Mouse (Mus musculus) kidney, embryonic 14.5 days (tissue): ENCODE results near the gene Dnajc5. TPM values are rescaled to one million over a fixed set of nuclear protein-coding genes. Genes with fewer than 3 reads are reported as not detected.

Experiments used
- ATAC-seq: fragments of 200-750 bp; cut with Nextera tagmentation; 2 replicates; pipeline ENCODE4 v1.8.0; 2017; ENCODE audit warnings: moderate number of reproducible peaks, mild to moderate bottlenecking, moderate TSS enrichment, moderate library complexity; ENCODE audit not compliant: low FRiP score, low TSS enrichment
- H3K27ac ChIP-seq: fragments of 300-500 bp; sonication (generic); 2 replicates; pipeline ENCODE4 v1.5.1; 2014; ENCODE audit warnings: low read depth, mild to moderate bottlenecking, low read length, moderate library complexity, mixed read lengths
- H3K27me3 ChIP-seq: fragments of 300-500 bp; sonication (generic); 2 replicates; pipeline ENCODE4 v1.6.1; 2014; ENCODE audit warnings: mild to moderate bottlenecking, low read length; ENCODE audit not compliant: control insufficient read depth, insufficient read depth
- H3K36me3 ChIP-seq: fragments of 300-500 bp; sonication (generic); 2 replicates; pipeline ENCODE4 v1.6.1; 2014; ENCODE audit warnings: low read length, mixed read lengths; ENCODE audit not compliant: control insufficient read depth, insufficient read depth
- H3K4me1 ChIP-seq: fragments of 300-500 bp; sonication (generic); 2 replicates; pipeline ENCODE4 v1.6.1; 2014; ENCODE audit warnings: low read length, mixed read lengths; ENCODE audit not compliant: control insufficient read depth, insufficient read depth
- H3K4me2 ChIP-seq: fragments of 300-500 bp; sonication (generic); replicated peaks from 2 replicates; pipeline ENCODE4 v1.6.1; 2014; ENCODE audit warnings: low read depth, mild to moderate bottlenecking, low read length
- H3K4me3 ChIP-seq: fragments of 300-500 bp; sonication (generic); 2 replicates; pipeline ENCODE4 v1.5.1; 2014; ENCODE audit warnings: mild to moderate bottlenecking, low read length
- H3K9ac ChIP-seq: fragments of 300-500 bp; sonication (generic); 2 replicates; pipeline ENCODE4 v1.6.1; 2014; ENCODE audit warnings: low read depth, mild to moderate bottlenecking, low read length, moderate library complexity
- H3K9me3 ChIP-seq: fragments of 300-500 bp; sonication (generic); 2 replicates; pipeline ENCODE4 v1.6.1; 2016; ENCODE audit warnings: low read length; ENCODE audit not compliant: control insufficient read depth
- WGBS: fragments of 180-500 bp; shearing (Covaris S2); extraction: QIAGEN DNeasy Blood & Tissue Kit; methylation state at CpG from one replicate; pipeline ENCODE4 v1.1.7; 2014; 5-methylcytosine and 5-hydroxymethylcytosine counted together
- polyA plus RNA-seq: library from polyadenylated mRNA; unstranded; fragments of >200 nt; fragmentation: Nextera tagmentation; extraction: Ambion mirVana; gene quantifications from 2 replicates; pipeline ENCODE4 v1.2.1, GENCODE M21; 2014

The Dnajc5 gene
- polyA plus RNA-seq, 1 experiment from 2014 or later = 82.2 TPM

DNA sequence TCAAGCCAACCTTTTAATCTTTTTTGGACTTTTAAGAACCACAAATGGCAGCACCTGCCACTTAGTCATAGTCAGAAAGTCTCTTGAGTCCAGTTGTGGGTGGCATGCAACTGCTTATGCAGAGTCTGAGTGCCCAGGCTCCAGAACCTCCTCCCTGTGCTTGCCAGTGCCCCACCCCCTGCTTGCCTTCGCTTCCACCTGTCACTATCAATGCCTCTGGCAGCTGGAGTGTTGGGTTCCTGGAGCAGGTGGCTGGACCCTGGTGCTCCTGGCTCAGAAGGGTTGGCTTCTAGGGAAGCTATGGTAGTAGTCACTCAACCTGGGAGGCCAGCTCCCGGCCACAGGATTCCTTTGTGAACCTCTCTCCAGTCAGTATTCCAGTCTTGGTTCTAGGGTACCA is 29.9 kb downstream of the Dnajc5 start:
- Histone ChIP-seq H3K27me3 (no peaks in the 10 kb centered on the region), H3K36me3 (peaks cover 63% of the 10 kb centered on the region), H3K4me2 (no peak overlapping the region), H3K9ac (no peak overlapping the region), H3K4me1 (no peaks in the 10 kb centered on the region), H3K27ac (no peak overlapping the region), H3K9me3 (no peaks in the 10 kb centered on the region), H3K4me3 (no peak overlapping the region)
- WGBS = 94% methylated on average over 2 of the region's 2 CpGs
- ATAC-seq = no peak

DNA sequence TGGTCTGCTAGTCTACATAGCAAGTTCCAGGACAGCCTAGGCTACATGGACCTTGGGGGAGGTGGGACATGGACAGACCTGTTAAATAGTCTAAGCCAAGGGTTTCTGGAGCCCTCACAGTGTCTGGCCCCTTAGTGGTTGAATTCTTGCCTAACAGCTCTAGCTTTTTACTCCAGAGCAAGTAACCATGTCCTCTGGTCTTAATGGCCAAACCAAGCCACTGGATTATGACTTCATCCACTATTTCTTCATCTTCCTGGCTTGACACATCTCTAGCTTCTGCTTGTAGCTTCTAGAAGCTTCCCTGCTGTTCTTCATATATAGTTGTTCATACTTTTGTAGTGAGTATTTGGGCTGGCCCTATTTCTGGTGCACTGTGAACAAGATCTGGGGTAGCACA is 33.5 kb downstream of the Dnajc5 start:
- no peak overlapping the region for H3K27ac ChIP-seq
- peaks cover 38% of the 10 kb centered on the region for H3K36me3 ChIP-seq
- no peaks in the 10 kb centered on the region for H3K27me3 ChIP-seq
- no peak overlapping the region for H3K4me3 ChIP-seq
- ATAC-seq = no peak
- H3K4me2 ChIP-seq = no peak overlapping the region
- H3K9ac ChIP-seq = no peak overlapping the region
- no peaks in the 10 kb centered on the region for H3K4me1 ChIP-seq
- H3K9me3 ChIP-seq = no peaks in the 10 kb centered on the region

DNA sequence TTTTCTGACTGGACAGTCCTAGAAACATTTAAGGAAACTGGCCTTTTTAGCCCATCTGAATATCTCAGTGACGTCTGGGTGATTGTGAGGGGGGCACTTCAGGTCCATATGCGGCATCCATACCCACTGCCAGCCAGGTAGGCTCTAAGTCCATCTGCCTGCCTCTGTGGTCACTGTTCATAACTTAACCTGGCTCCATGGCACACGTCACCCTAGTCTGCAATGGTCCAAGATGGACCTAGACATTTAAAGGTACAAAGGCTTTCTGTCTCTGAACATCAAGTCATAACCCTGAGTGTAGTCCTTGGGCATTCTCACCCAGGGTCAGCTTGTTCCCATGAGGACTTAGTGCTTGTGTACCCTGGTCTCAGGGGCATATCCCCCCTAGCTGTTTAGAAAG is 47.1 kb downstream of the Dnajc5 start:
- peaks cover 7% of the 10 kb centered on the region; the same call in 1 of the 2 replicates for H3K36me3 ChIP-seq
- WGBS = 81% methylated on average over 3 of the region's 3 CpGs

DNA sequence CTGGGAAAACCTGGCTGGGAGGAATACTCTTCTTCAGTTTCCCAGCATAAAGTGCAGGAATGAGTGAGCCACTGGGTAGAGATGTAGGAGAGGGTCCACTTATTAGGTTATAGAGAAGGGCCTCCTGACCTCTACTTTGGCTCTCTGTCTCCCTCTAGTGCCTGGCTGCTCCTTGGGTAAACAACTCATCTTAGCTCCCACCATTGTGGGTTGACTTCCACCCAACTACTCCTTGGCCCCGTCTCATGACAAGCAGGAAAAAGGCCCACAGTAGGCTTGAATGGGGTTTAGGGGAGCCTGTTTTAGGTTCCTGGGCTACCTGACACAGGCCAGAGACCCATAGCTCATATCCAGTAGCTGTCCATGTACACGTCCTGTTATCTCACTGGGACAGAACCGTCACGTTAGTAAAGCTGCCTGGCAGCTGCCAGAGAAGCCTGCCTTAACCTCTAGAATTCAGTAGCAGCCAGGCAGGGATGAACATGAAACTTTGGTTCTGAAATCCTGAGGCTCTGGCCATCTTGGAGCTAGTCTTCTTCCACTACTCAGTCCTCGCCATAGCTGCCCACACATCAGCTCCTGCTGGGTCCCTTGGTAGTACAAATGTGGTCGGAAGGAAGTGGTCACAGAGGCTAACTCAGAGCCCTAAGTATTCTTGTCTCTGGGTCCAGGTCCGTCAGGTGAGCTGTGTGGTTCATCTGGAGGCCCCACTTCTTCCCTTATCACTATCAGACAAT is 48.2 kb downstream of the Dnajc5 start:
- no peak for ATAC-seq

More for the DNA sequence above, 47.1 kb downstream of the Dnajc5 start:
- Histone ChIP-seq H3K9ac (no peak overlapping the region), H3K9me3 (no peaks in the 10 kb centered on the region; the same call in 1 of the 2 replicates), H3K4me2 (no peak overlapping the region), H3K27me3 (no peaks in the 10 kb centered on the region), H3K27ac (no peak overlapping the region), H3K4me3 (no peak overlapping the region), H3K4me1 (no peaks in the 10 kb centered on the region)
- ATAC-seq = no peak

DNA sequence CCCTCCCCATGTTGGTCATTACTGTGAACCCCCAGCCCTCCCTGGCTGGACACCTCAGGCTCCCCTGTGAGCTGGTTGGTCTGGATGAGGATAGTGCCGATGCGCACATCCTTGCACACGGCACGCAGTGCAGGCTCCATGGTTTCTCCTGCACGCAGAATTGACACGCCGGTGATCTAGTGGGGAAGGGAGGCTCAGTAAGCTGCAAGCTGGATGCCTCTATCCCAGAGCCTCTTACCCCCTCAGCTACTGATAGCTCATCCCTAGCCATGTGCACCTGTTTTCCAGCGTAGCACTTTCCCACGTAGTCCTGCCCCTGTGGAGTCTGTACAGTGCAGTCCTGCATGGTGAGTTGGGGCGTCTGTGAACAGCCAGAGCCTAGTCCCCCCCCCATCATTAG is 49.6 kb downstream of the Dnajc5 start:
- H3K4me2 ChIP-seq = no peak overlapping the region
- ATAC-seq = no peak
- H3K4me1 ChIP-seq = no peaks in the 10 kb centered on the region
- no peak overlapping the region for H3K9ac ChIP-seq
- 93% methylated on average over 10 of the region's 10 CpGs for WGBS
- no peaks in the 10 kb centered on the region for H3K27me3 ChIP-seq
- H3K36me3 ChIP-seq = peaks cover 20% of the 10 kb centered on the region
- no peaks in the 10 kb centered on the region; the same call in 1 of the 2 replicates for H3K9me3 ChIP-seq
- H3K27ac ChIP-seq = no peak overlapping the region
- no peak overlapping the region for H3K4me3 ChIP-seq

More for the DNA sequence above, 48.2 kb downstream of the Dnajc5 start:
- Histone ChIP-seq H3K27ac (no peak overlapping the region), H3K36me3 (peaks cover 12% of the 10 kb centered on the region), H3K4me3 (no peak overlapping the region), H3K9ac (no peak overlapping the region), H3K9me3 (no peaks in the 10 kb centered on the region; the same call in 1 of the 2 replicates), H3K4me1 (no peaks in the 10 kb centered on the region), H3K27me3 (no peaks in the 10 kb centered on the region), H3K4me2 (no peak overlapping the region)
- WGBS = 79% methylated on average over 7 of the region's 7 CpGs

DNA sequence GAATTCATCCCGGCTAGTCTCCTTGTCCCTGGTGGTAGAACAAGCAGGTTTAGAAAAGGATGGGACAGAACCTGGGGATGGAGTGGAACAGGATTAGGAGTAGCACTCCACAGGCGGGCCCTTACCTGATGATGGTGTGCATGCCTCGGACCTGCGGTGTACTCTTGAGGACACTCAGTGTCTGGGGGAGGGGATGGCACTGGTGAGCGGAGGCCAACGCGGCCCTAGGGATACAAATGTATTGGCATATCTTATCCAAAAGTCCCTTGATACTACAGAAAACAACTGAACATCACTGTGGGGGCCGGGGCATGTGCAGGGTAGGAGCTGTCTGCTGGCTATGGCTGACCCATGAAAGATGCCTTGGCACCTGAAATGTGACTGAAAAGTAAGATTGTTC is 50.1 kb downstream of the Dnajc5 start:
- no peaks in the 10 kb centered on the region for H3K27me3 ChIP-seq
- no peak for ATAC-seq
- no peaks in the 10 kb centered on the region; the same call in 1 of the 2 replicates for H3K9me3 ChIP-seq
- peaks cover 20% of the 10 kb centered on the region for H3K36me3 ChIP-seq
- no peak overlapping the region for H3K4me2 ChIP-seq
- H3K9ac ChIP-seq = no peak overlapping the region
- WGBS = 87% methylated on average over 8 of the region's 8 CpGs
- no peak overlapping the region for H3K27ac ChIP-seq
- H3K4me1 ChIP-seq = no peaks in the 10 kb centered on the region
- no peak overlapping the region for H3K4me3 ChIP-seq

DNA sequence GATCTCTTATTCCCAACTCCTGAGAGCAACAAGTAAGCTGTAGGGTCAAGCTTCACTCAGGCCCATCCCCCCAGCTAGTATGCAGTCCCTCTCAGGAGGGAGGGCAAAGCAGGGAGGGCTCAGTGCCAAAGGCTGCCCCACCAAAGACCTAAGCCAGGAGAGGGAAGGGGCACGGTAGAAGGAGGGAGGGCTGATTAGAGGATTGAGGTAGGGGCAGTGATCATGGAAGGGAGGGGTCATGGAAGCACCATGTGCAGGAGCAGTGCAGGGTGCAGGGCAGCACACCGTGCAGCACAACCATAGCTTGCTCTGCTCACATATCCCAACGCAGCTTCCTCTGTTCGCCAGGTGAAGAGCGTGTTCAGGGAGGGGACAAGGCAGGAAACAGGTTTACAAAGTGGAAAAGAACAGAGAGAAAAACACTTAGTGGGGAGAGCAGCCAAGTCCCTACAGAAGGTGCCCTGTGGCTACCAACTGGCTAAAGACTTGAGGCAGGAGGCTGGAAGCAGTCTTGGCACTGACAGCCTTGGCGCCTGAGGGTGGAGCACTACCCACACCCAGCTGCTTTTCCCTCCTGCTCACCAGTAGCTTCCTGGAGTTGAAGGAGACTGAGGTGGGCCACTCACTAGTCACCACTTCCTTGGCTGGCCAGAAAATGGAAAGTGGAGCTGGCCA is 50.8 kb downstream of the Dnajc5 start:
- WGBS = 72% methylated on average over 6 of the region's 6 CpGs
- Histone ChIP-seq H3K36me3 (peaks cover 20% of the 10 kb centered on the region), H3K27me3 (no peaks in the 10 kb centered on the region), H3K9ac (no peak overlapping the region), H3K4me3 (no peak overlapping the region), H3K9me3 (no peaks in the 10 kb centered on the region), H3K4me2 (no peak overlapping the region), H3K4me1 (no peaks in the 10 kb centered on the region), H3K27ac (no peak overlapping the region)
- no peak for ATAC-seq

DNA sequence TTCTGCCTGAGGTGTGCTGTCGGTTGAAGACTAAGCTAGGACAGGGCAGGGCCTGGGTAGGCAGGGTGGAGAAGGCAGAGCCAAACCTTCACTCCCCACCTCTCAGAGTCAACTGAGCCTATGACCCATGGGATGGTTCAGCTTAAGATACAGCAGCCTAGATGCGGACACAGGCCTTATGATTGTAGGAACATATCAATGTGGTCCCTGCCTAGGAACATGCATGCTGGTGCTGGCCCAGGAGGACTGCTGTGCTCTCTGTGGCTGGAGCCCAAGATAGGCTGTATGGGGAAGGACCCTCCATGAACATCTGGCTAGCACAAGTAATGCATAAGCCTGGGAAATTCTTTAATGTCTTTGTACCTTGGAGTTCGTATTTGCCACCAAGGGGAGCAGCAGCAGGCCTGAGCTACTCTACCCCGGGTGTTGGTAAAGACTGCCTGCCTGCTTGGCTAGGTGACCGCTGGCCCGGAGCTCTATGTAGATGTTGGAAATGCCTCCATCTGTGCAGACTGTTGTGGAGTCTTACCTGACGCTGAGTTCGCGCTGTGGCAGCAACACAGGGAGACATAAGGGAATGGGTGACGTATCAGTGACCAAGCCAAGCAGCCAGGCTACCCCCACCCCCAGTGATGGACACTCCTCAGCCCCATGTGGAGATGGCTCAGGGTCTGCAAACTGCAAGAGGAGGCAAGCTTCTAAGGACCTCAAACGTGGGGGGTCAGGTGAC is 51.8 kb downstream of the Dnajc5 start:
- Histone ChIP-seq H3K27me3 (no peaks in the 10 kb centered on the region), H3K27ac (no peak overlapping the region), H3K36me3 (peaks cover 20% of the 10 kb centered on the region), H3K4me3 (no peak overlapping the region), H3K9ac (no peak overlapping the region), H3K9me3 (no peaks in the 10 kb centered on the region), H3K4me2 (no peak overlapping the region), H3K4me1 (no peaks in the 10 kb centered on the region)
- no peak for ATAC-seq
- 90% methylated on average over 11 of the region's 11 CpGs for WGBS
